Mouse (Mus musculus) myocyte (in vitro differentiated cells): Measurements from ENCODE around the gene Rpl36al.

ENCODE experiments used
- CEBPB ChIP-seq: IDR thresholded peaks from 2 replicates; pipeline ENCODE4 v1.6.1; 2011; ENCODE audit warnings: mild to moderate bottlenecking, moderate library complexity; ENCODE audit not compliant: poor library complexity, insufficient read depth, severe bottlenecking
- MAX ChIP-seq: IDR thresholded peaks from one replicate; pipeline ENCODE4 v1.6.1; 2011; ENCODE audit warnings: low read depth, mild to moderate bottlenecking, control low read depth
- POLR2A ChIP-seq: IDR thresholded peaks from one replicate; pipeline ENCODE4 v1.6.1; 2011; ENCODE audit warnings: low read depth, mild to moderate bottlenecking, control low read depth, moderate library complexity; ENCODE audit not compliant: insufficient read length
- POLR2AphosphoS2 ChIP-seq: IDR thresholded peaks from one replicate; pipeline ENCODE4 v1.6.1; 2011; ENCODE audit warnings: low read depth, control low read depth; ENCODE audit not compliant: insufficient read length
- USF1 ChIP-seq: IDR thresholded peaks from one replicate; pipeline ENCODE4 v1.6.1; 2011; ENCODE audit warnings: low read depth, mild to moderate bottlenecking, control low read depth, moderate library complexity

DNA sequence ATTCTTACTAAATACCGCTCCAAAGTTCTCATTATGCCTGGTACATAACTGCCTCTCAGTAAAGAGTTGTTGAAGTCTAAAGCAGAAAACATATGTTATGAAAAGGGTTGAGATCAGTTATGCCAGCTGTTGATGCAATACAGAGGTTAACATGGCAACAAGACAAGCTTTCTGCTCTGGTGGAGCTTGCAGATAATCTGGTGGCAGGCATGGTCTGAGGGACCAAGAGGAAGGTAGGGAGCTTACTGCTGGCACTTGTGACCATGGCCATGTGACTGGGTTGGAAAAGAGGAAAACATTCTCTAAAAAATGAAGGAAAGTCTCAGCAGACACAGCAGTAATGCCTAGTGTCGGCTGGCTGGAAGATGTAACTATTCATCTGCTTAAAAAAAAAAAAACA lies 12.6 kb downstream of the Rpl36al start:
- TF ChIP-seq MAX, result no peak
- no peak for TF ChIP-seq POLR2AphosphoS2
- TF ChIP-seq POLR2A, result no peak
- TF ChIP-seq CEBPB, result no peak
- TF ChIP-seq USF1, result no peak
